Mouse (Mus musculus) kidney, embryonic 16.5 days (tissue): ENCODE measurements at regions not wholly inside any gene's neighbourhood (a gene's known extent, or its start where the extent isn't known, plus 50 kb on each side); places are given as distances from the start of the nearest gene placed in this dataset.
"Not testable (repeated sequence)": the region's sequence is repeated elsewhere in the genome, so short reads cannot be mapped to it uniquely, and the experiment has no call there.

Experiments used
- ATAC-seq: fragments of 200-750 bp; cut with Nextera tagmentation; 2 replicates; pipeline ENCODE4 v1.8.0; 2017; ENCODE audit warnings: moderate TSS enrichment; ENCODE audit not compliant: low FRiP score, low TSS enrichment
- H3K27ac ChIP-seq: fragments of 300-500 bp; sonication (generic); 2 replicates; pipeline ENCODE4 v1.5.1; 2014; ENCODE audit warnings: low read length
- H3K27me3 ChIP-seq: fragments of 300-500 bp; sonication (generic); 2 replicates; pipeline ENCODE4 v1.6.1; 2014; ENCODE audit warnings: low read length, control low read depth, mixed read lengths; ENCODE audit not compliant: insufficient read depth
- H3K36me3 ChIP-seq: fragments of 300-500 bp; sonication (generic); 2 replicates; pipeline ENCODE4 v1.6.1; 2014; ENCODE audit warnings: low read length, control low read depth, mixed read lengths; ENCODE audit not compliant: insufficient read depth
- H3K4me1 ChIP-seq: fragments of 300-500 bp; sonication (generic); 2 replicates; pipeline ENCODE4 v1.6.1; 2014; ENCODE audit warnings: low read length, control low read depth, mixed read lengths; ENCODE audit not compliant: insufficient read depth
- H3K4me2 ChIP-seq: fragments of 300-500 bp; sonication (generic); replicated peaks from 2 replicates; pipeline ENCODE4 v1.6.1; 2014; ENCODE audit warnings: low read depth, low read length
- H3K4me3 ChIP-seq: fragments of 300-500 bp; sonication (generic); 2 replicates; pipeline ENCODE4 v1.5.1; 2014; ENCODE audit warnings: mild to moderate bottlenecking, low read length
- H3K9ac ChIP-seq: fragments of 300-500 bp; sonication (generic); replicated peaks from 2 replicates; pipeline ENCODE4 v1.6.1; 2014; ENCODE audit warnings: low read length
- H3K9me3 ChIP-seq: fragments of 300-500 bp; sonication (generic); 2 replicates; pipeline ENCODE4 v1.6.1; 2016; ENCODE audit warnings: low read length, control low read depth
- WGBS: fragments of 180-500 bp; shearing (Covaris S2); extraction: QIAGEN DNeasy Blood & Tissue Kit; methylation state at CpG from one replicate; pipeline ENCODE4 v1.1.7; 2014; 5-methylcytosine and 5-hydroxymethylcytosine counted together

- Histone ChIP-seq H3K4me3 (no peak overlapping the region), H3K27ac (no peak overlapping the region), H3K9me3 (no peaks in the 10 kb centered on the region), H3K4me1 (no peaks in the 10 kb centered on the region), H3K9ac (no peak overlapping the region), H3K36me3 (no peaks in the 10 kb centered on the region), H3K27me3 (no peaks in the 10 kb centered on the region), H3K4me2 (no peak overlapping the region)
- 53% methylated on average over 3 of the region's 3 CpGs for WGBS
- peak; percentile 69 for ATAC-seq
These were observed 95.9 kb upstream of the Map9 start for GRCm38 (mm10) chr3:82261976-82262375.

DNA sequence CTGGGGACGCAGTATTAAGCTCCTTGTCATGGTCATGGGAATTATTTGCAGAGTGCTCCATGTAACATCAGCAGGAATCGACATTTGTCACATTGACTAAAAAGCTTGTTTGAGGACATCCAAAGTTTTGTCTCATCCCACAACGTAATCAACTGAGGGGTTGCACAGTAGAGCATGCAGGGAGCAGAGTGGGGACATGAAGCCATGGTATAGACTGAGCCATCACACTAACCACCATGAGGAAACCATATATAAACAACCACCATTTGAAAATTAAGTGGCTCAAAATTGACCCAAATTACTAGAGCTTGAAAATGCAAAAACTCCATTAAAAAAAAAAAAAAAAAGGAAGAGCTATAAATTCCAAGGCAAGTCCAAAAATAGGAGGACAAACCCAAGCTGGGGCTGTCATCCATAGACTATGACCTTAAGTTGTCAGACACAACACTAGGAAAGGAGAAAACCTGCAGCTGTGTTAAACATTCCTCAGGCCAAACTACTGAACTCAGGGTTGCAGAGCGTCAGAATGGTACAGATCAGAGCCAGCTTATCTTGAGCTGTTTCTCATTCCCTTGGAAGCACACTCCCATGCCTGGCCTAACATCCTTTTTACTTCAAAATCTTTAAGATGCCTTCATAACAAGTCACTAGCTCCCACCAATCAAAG is 97.7 kb upstream of the Map9 start:
- 72% methylated on average over 4 of the region's 4 CpGs for WGBS

GRCm38 (mm10) chr3:82250796-82251261 is 105.2 kb upstream of the Gucy1a1 start:
- Histone ChIP-seq H3K27me3 (no peaks in the 10 kb centered on the region), H3K27ac (peak overlapping the region; percentile 88), H3K4me3 (no peak overlapping the region), H3K9me3 (no peaks in the 10 kb centered on the region), H3K36me3 (no peaks in the 10 kb centered on the region), H3K4me1 (peaks cover 2% of the 10 kb centered on the region; the same call in 1 of the 2 replicates), H3K9ac (no peak overlapping the region), H3K4me2 (no peak overlapping the region)
- ATAC-seq: peak; percentile 69
- WGBS: 59% methylated on average over 3 of the region's 3 CpGs

More for the DNA sequence above, 97.7 kb upstream of the Map9 start:
- H3K4me2 ChIP-seq: no peak overlapping the region
- H3K9me3 ChIP-seq: no peaks in the 10 kb centered on the region
- H3K27me3 ChIP-seq: no peaks in the 10 kb centered on the region
- ATAC-seq: peak; percentile 88
- peak overlapping the region; percentile 82 for H3K27ac ChIP-seq
- no peaks in the 10 kb centered on the region for H3K36me3 ChIP-seq
- no peak overlapping the region for H3K9ac ChIP-seq
- no peak overlapping the region for H3K4me3 ChIP-seq
- no peaks in the 10 kb centered on the region for H3K4me1 ChIP-seq

DNA sequence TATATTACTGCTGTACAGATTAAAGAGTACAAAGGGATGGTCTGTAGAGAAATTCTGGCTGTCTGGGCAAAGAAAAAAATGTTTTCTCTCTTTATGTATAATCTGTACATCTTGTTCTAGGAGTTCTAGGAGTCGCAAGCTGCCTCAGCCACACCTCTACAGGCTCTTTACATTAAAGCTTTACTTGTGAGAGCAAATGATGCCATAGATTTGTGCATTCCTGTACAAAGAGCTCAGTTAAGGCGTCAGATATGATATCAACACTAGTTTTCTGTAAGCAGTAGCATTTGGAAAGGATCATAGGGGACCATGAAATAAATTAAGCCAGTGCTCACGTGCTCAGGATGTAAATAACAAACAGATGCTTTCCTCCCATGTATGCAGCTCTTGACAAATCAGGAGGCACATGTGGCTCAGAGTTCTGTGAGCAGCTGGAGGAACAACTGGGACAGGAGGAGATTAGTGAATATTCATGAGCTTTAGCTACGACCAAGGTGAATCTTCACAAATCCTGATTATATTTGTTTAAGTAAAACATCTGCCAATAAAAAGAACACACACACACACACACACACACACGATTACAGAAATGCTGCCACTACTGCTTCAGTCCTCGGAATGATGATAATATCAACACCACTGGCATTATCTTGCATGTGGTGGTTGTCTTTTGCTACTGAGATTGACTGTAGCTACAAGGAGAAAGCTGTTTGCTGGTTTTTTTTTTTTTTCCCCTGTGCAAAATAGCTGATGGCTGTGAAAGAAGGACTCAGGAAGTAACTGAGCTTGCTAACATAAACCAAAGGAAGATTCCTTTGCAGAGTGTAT is 104.6 kb upstream of the Gucy1a1 start:
- ATAC-seq: no peak
- Histone ChIP-seq H3K4me2 (no peak overlapping the region), H3K36me3 (no peaks in the 10 kb centered on the region), H3K4me1 (peaks cover 2% of the 10 kb centered on the region; the same call in 1 of the 2 replicates), H3K4me3 (no peak overlapping the region), H3K27ac (peak overlapping the region; percentile 88), H3K27me3 (no peaks in the 10 kb centered on the region), H3K9me3 (no peaks in the 10 kb centered on the region), H3K9ac (no peak overlapping the region)
- 50% methylated on average over 6 of the region's 6 CpGs for WGBS

GRCm38 (mm10) chr3:82236377-82237057 is 90.9 kb upstream of the Gucy1a1 start:
- WGBS: 80% methylated on average over 2 of the region's 2 CpGs
- no peaks in the 10 kb centered on the region for H3K9me3 ChIP-seq
- no peak overlapping the region for H3K9ac ChIP-seq
- no peak overlapping the region for H3K4me2 ChIP-seq
- no peak overlapping the region for H3K4me3 ChIP-seq
- H3K36me3 ChIP-seq: no peaks in the 10 kb centered on the region
- no peaks in the 10 kb centered on the region for H3K27me3 ChIP-seq
- no peak overlapping the region for H3K27ac ChIP-seq
- no peak for ATAC-seq
- H3K4me1 ChIP-seq: no peaks in the 10 kb centered on the region

DNA sequence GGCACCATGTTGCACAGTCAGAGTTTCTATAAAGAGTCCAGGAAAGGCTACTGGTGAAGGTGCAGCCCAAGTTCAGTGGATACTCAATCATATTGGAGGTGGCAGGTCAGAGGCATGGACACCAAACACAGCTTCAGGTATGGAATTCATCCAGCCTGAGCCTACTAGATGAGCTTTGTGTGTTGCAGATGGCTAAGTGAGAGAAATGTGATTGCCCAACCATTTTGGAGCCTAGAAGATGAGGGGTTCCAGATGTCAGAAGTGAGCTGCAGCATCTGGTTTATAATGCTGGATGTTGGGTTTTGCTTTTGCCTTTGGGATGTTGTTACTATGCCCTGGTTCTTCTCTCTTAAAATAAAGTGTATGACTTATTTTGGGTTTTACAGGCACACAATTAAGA is 88.7 kb upstream of the Gucy1a1 start:
- no peaks in the 10 kb centered on the region for H3K4me1 ChIP-seq
- no peak for ATAC-seq

DNA sequence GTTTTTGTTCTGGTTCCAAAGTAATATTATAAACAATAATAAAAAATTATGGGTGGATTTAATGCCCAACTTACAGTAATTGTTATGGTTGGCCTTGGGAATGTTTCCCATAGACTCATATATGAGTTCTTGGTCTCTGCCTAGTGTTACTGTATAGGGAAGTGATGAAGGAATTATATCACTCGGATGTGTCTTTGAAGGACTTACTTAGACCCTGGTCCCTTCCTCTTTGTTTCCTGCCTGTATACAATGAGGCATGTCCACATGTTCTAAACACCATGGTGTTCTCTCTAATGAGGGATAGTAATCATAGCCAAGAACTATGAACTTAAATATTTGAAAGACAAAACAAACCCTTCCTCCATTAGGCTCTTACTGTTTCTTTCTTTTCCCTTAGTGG is 77.8 kb upstream of the Gucy1a1 start:
- ATAC-seq: peak; percentile 71
- Histone ChIP-seq H3K4me1 (no peaks in the 10 kb centered on the region), H3K9me3 (no peaks in the 10 kb centered on the region), H3K27ac (no peak overlapping the region), H3K36me3 (no peaks in the 10 kb centered on the region), H3K27me3 (no peaks in the 10 kb centered on the region), H3K9ac (no peak overlapping the region), H3K4me2 (no peak overlapping the region), H3K4me3 (no peak overlapping the region)
- WGBS: 74% methylated on average over 1 of the region's 1 CpGs

More for the DNA sequence above, 88.7 kb upstream of the Gucy1a1 start:
- H3K27ac ChIP-seq: no peak overlapping the region
- H3K36me3 ChIP-seq: no peaks in the 10 kb centered on the region
- no peaks in the 10 kb centered on the region for H3K9me3 ChIP-seq
- no peak overlapping the region for H3K9ac ChIP-seq
- no peak overlapping the region for H3K4me2 ChIP-seq
- no peak overlapping the region for H3K4me3 ChIP-seq
- H3K27me3 ChIP-seq: no peaks in the 10 kb centered on the region

GRCm38 (mm10) chr3:82221924-82222323 is 76.3 kb upstream of the Gucy1a1 start:
- Histone ChIP-seq H3K27me3 (no peaks in the 10 kb centered on the region), H3K4me1 (no peaks in the 10 kb centered on the region), H3K4me2 (no peak overlapping the region), H3K36me3 (no peaks in the 10 kb centered on the region), H3K4me3 (no peak overlapping the region), H3K9ac (no peak overlapping the region), H3K27ac (no peak overlapping the region), H3K9me3 (no peaks in the 10 kb centered on the region)
- ATAC-seq: no peak
- WGBS: 81% methylated on average over 1 of the region's 1 CpGs

DNA sequence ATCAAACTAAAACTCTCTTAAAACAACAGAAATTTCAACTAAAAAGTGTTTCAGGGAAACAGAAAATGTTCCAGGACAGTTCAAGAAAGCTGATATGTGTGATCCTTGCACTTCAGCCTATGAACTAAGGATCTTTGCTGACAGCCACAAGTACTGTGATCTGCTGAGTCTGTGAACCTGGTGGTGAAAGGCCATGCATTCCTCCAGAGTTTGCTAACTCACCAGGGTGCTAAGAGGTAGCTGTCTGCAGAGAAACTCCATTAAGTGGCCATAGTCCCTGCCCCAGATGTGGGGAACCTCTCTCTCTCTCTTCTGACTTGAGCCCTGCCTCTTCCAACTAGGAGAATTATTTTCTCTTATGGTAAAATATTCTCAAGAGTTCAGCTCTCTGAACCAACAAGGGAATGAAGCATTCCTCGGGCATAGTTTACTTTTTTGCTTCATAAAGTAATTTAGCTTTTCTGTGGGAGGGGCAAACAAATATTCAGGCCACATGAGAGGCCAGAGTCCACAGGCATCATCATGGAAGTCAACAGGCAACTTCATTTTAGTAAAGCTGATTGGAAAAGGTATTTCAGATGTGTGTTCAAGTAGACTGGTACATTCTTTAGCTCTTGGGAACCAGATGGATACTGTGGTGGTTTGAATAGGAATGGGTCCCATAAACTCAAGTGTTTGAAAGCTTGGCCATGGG is 73.8 kb upstream of the Gucy1a1 start:
- not testable (repeated sequence) for H3K9me3 ChIP-seq, H3K4me3 ChIP-seq, H3K4me1 ChIP-seq, H3K9ac ChIP-seq, H3K4me2 ChIP-seq, H3K36me3 ChIP-seq, H3K27me3 ChIP-seq
- WGBS: 40% methylated on average over 1 of the region's 1 CpGs
- H3K27ac ChIP-seq: peak overlapping the region; percentile 56; the same call in 1 of the 2 replicates
- ATAC-seq: 0 out of 2 replicates have a peak, but pooled peaks have one; percentile 46
